Mouse (Mus musculus): ENCODE measurements around the gene Il1f5. TPM values are rescaled to one million over a fixed set of nuclear protein-coding genes. Genes with fewer than 3 reads are reported as not detected.

The Il1f5 gene
- polyA plus RNA-seq, 1 experiment = 0.88 TPM

DNA sequence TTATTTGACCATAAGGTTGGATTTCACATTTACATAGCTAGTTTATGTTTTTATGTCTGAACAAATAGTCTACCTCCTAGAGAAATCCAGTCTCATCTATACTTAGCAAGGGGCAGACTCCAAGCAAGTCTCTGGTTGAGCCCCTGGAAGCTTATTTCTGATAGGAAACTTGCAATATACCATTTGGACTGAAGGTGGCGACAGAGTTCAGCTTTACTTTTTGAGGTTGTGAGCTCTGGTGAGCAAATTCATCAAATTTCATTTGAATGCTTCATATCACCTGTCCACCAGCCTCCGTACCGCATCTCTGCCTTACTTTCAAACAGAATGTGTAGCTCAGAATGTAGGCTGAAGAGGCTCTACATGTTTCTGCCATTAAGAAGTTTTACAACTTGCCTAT lies 20.1 kb downstream of the Il1f5 start:
- H3K36me3 ChIP-seq (ENCODE audit: control insufficient read depth, insufficient read depth, low read length) = no peaks in the 10 kb centered on the region
- DNase-seq = peak; percentile 39
- no peak overlapping the region for H3K4me3 ChIP-seq (ENCODE audit: insufficient read depth, low read depth, low read length)
- no peaks in the 10 kb centered on the region for H3K27me3 ChIP-seq (replicated peaks; ENCODE audit: control insufficient read depth, insufficient read depth, low read length)
- 2% methylated on average over 3 of the region's 3 CpGs for WGBS
- H3K27ac ChIP-seq (ENCODE audit: insufficient read depth, low read depth, low read length) = no peak overlapping the region
- H3K4me1 ChIP-seq (ENCODE audit: control insufficient read depth, insufficient read depth, low read length) = no peaks in the 10 kb centered on the region
- no peak for TF ChIP-seq POLR2A (IDR thresholded peaks at IDR 0.05; ENCODE audit: low read depth, low read length)
- TF ChIP-seq CTCF (conservative IDR thresholded peaks at IDR 0.05; ENCODE audit: insufficient read depth, insufficient read length, low read depth, low read length) = peak; percentile 50

DNA sequence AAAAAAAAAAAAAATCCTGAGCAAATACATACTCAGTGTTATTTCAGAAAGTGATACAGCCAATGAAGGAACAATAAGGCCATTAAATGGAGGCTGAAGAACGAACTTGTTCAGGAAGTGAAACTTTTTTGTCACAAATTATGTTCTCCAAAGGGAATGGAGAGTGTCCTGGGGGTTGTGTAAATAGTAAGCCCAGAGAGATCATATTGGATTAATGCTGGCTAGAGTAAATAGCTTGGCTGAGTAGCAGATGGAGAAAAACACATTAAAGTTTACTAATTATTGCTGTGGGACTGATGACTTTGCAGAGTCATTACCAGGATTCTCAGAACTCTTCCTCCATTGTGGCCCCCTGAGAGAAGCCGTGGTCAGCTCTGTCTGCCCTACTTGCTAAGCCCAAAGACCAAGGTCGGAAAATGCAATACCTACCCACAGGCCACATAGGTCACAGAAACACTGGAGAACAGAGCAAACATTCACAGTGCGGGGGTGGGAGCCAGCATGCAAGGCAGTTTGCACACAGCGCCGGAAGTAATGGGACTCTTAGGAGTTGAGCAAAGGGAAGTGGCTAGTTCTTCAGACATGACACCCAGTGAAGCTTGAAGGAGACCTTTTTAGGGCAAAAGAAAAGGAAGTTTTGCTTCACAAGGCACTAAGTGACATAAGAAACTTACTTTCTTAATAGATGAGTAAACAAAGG lies 34.7 kb downstream of the Il1f5 start:
- 53% methylated on average over 6 of the region's 6 CpGs for WGBS
- Histone ChIP-seq H3K4me1 (ENCODE audit: control insufficient read depth, insufficient read depth, low read length) (no peaks in the 10 kb centered on the region), H3K27ac (ENCODE audit: insufficient read depth, low read depth, low read length) (no peak overlapping the region), H3K4me3 (ENCODE audit: insufficient read depth, low read depth, low read length) (no peak overlapping the region), H3K36me3 (ENCODE audit: control insufficient read depth, insufficient read depth, low read length) (no peaks in the 10 kb centered on the region), H3K27me3 (replicated peaks; ENCODE audit: control insufficient read depth, insufficient read depth, low read length) (no peaks in the 10 kb centered on the region)
- TF ChIP-seq POLR2A (IDR thresholded peaks at IDR 0.05; ENCODE audit: low read depth, low read length) (no peak), CTCF (conservative IDR thresholded peaks at IDR 0.05; ENCODE audit: insufficient read depth, insufficient read length, low read depth, low read length) (no peak)
- DNase-seq = no peak

DNA sequence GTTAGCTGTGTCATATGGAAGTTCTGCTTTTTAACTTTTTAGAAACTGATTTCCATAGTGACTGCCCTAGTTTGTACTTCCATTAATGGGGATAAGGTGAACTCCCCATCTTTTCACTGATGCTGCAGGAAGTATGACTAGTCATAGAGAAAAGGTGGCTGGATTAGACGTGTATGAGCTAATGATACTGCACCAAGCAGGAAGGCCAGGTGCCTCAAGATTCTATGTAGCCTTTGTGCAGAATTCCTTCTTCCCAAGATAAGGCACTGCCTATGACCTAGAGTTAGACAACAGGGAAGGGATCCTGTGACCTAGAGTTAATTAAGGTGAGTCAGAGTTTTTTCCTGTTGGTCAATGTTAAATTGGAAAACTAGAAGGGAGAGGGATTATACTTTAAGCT lies 40.2 kb downstream of the Il1f5 start:
- 75% methylated on average over 1 of the region's 1 CpGs for WGBS
- TF ChIP-seq CTCF (conservative IDR thresholded peaks at IDR 0.05; ENCODE audit: insufficient read depth, insufficient read length, low read depth, low read length) = no peak
- no peak for TF ChIP-seq POLR2A (IDR thresholded peaks at IDR 0.05; ENCODE audit: low read depth, low read length)
- Histone ChIP-seq H3K27ac (ENCODE audit: insufficient read depth, low read depth, low read length) (no peak overlapping the region), H3K4me3 (ENCODE audit: insufficient read depth, low read depth, low read length) (no peak overlapping the region), H3K36me3 (ENCODE audit: control insufficient read depth, insufficient read depth, low read length) (no peaks in the 10 kb centered on the region), H3K27me3 (replicated peaks; ENCODE audit: control insufficient read depth, insufficient read depth, low read length) (no peaks in the 10 kb centered on the region), H3K4me1 (ENCODE audit: control insufficient read depth, insufficient read depth, low read length) (no peaks in the 10 kb centered on the region)
- DNase-seq = no peak

- no peaks in the 10 kb centered on the region for H3K36me3 ChIP-seq (ENCODE audit: control insufficient read depth, insufficient read depth, low read length)
- TF ChIP-seq CTCF (conservative IDR thresholded peaks at IDR 0.05; ENCODE audit: insufficient read depth, insufficient read length, low read depth, low read length) (no peak), POLR2A (IDR thresholded peaks at IDR 0.05; ENCODE audit: low read depth, low read length) (no peak)
- DNase-seq = no peak
- no peaks in the 10 kb centered on the region for H3K27me3 ChIP-seq (replicated peaks; ENCODE audit: control insufficient read depth, insufficient read depth, low read length)
- no peak overlapping the region for H3K4me3 ChIP-seq (ENCODE audit: insufficient read depth, low read depth, low read length)
- H3K27ac ChIP-seq (ENCODE audit: insufficient read depth, low read depth, low read length) = no peak overlapping the region
- H3K4me1 ChIP-seq (ENCODE audit: control insufficient read depth, insufficient read depth, low read length) = no peaks in the 10 kb centered on the region
- 69% methylated on average over 4 of the region's 4 CpGs for WGBS
Measured at GRCm38 (mm10) chr2:24317919-24318598, 41.3 kb downstream of the Il1f5 start.

Other genes starting within 250 kb of the Il1f5 start
- 3.2 and 5.6 TPM in 2 replicates for gene Hnmt, start 227.6 kb upstream of the Il1f5 start, polyA plus RNA-seq (2012; rRNA removed)
- gene Tbpl2, start 180.4 kb upstream of the Il1f5 start, polyA plus RNA-seq (2012; rRNA removed) = 0.13 TPM in 1 of 2 replicates, not detected in the other
- gene Il1f8, start 123.8 kb upstream of the Il1f5 start, polyA plus RNA-seq (2012; rRNA removed) = not detected in 2 replicates
- 0.06 TPM in 1 of 2 replicates, not detected in the other for gene Il1f9, start 90.5 kb upstream of the Il1f5 start, polyA plus RNA-seq (2012; rRNA removed)
- not detected in 2 replicates for gene Il1f6, start 61.5 kb upstream of the Il1f5 start, polyA plus RNA-seq (2012; rRNA removed)
- not detected in 2 replicates for gene Il1f10, start 14.2 kb downstream of the Il1f5 start, polyA plus RNA-seq (2012; rRNA removed)
- 0.34 and 0.53 TPM in 2 replicates for gene Il1rn, start 59.9 kb downstream of the Il1f5 start, polyA plus RNA-seq (2012; rRNA removed)
- 1.1 and 3.6 TPM in 2 replicates for gene Psd4, start 90.6 kb downstream of the Il1f5 start, polyA plus RNA-seq (2012; rRNA removed)
- 74.3 and 77.6 TPM in 2 replicates for gene Pax8, start 198.6 kb downstream of the Il1f5 start, polyA plus RNA-seq (2012; rRNA removed)

All from kidney, adult 2 months (tissue).